Mouse (Mus musculus) layer of hippocampus, postnatal 14 days (tissue): ENCODE measurements around the gene Lamb1. TPM values are rescaled to one million over a fixed set of nuclear protein-coding genes. Genes with fewer than 3 reads are reported as not detected.

Source experiments
- DNase-seq, 2 experiments: peaks; one replicate each; pipeline ENCODE4 v3.0.0; 2021 to 2022; ENCODE audit warnings: low spot score in 2 of 2, mixed read lengths in 1 of 2
- total RNA-seq, 2 experiments: library from RNA; stranded (reverse); gene quantifications; 2 replicates each; pipeline ENCODE4 v1.2.3; 2021

Gene Lamb1
- total RNA-seq, 2 experiments from 2014 or later = 47.5 to 54.9 TPM

DNA sequence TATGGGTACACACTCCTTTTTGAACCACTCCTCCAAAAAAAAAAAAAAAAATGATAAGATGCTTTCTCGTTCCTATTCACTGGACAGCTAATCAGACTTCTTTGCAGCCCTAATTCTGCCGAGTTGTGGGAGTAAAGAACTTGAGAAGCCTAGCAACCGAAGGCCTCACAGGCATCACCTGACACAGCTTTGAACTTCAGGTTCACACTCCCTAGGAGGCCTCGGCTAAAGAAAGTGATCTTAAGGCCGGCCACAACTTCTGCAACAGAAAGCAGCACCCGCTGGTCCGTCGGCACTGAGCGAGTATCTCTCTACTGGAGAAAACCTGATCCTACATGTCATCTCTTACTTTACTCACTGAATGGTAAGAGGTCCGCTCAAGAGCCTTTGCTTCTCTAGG, 16.4 kb upstream of the Lamb1 start:
- DNase-seq = no peak

DNA sequence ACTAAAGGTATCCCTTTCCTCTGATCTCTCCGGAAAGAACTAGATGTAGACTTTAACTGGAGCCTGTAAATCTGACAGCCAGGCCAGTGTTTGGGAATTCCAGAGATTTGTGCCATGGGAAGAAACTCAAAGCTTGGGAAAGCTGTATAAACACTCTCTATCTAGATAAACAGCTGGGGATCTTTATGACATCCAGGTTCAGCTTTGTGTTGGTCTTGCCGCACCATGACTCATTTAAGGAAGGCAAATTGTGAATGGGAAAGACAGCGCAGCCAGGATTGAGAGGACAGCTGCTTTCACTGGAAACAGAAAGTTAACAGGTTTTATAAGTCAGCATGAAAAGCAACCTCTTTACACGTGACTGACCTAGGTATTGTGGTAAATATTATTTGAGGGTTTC, 12.8 kb upstream of the Lamb1 start:
- no peak for DNase-seq

DNA sequence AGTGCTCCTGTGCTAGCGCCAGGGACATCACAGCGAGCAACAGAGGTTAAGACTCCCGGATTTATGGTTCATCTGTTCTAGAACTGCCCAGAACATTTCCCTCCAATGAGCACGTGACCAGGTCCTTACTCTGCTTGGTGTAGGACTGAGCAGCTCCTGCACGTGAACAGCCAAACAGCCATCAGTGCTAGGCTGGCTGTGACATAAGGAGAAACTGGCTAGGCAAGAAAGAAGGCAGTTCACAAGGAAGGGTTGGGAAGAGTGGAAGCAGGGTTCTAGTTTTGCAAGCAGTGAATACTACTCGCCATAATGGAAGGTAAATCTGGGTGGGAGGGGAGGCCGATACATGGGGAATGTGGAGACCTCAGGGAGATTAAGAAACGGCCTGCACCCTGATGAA, 10.1 kb upstream of the Lamb1 start:
- no peak for DNase-seq

DNA sequence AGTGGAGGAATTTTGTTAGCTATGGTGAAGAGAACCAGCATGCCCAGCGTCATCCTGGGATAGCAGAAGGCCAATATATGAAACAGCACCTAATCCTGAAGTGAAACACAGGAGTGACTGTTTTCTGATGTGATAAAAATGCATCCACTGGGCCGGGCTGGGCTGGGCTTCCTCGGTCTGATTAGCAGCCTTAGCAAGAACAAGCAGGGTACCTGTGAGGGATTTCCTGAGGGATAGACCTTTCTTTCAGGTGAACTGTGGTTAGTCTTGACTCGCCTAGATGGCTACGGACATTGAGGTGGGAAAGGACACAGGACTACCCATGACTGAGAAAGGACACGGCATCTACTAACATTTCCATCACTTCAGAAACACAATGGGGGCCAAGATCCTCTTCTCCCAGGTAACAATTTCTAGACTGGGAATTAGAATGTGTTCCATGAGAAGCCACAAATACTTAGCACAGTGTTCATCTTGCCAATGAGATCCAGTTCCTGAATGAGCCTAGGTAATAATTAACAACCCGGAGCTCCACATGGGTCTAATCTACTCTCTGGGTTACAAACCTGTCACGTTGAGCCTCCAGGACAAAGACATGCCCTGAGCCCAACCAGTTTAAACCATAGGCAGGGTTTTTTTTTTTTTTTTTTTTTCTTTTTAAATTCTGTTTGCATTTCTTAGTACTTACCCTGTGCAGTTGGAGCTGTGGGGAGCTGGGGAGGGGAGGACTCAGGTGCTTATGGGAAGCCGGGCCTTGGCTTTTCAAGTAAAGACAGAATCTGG, 8.7 kb upstream of the Lamb1 start:
- no peak for DNase-seq

GRCm38 (mm10) chr12:31261882-31262281, 3.2 kb upstream of the Lamb1 start:
- no peak for DNase-seq

GRCm38 (mm10) chr12:31263921-31264320, 1.1 kb upstream of the Lamb1 start:
- DNase-seq = no peak

DNA sequence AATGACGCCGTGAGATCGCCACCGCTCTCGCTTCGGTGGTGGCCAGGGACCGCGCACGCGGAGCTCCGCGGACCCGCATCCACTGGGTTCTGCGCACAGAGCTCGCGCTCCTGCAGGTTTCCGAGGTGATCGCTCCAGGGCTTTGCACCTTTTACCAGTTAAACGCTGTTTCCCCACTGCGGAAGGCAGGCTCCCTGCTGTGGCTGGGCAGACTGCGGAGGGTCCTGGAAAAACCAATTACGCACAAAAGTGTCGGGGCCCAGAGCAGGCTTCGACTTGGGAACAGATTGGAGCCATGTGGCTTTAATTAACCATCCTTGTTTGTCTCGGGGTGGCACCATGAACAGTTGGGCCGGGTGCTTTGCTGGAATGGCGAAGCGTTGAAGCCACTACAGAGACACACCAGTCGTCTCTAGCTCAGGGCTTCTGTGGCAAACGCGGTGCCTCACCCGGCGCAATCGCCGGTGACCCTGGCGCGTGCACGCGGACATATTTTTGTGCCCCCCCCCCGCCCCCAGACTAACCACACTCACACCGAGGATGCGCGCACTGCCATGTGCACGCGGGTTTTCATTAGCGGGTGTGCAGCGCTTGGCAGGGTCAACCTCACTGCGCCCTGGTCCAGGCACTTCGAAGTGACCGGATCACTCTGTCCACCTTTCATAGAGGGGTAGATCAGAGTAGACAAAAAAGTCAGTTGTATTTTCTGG, 843 bp downstream of the Lamb1 start:
- DNase-seq = peak; percentile 59 to 62

DNA sequence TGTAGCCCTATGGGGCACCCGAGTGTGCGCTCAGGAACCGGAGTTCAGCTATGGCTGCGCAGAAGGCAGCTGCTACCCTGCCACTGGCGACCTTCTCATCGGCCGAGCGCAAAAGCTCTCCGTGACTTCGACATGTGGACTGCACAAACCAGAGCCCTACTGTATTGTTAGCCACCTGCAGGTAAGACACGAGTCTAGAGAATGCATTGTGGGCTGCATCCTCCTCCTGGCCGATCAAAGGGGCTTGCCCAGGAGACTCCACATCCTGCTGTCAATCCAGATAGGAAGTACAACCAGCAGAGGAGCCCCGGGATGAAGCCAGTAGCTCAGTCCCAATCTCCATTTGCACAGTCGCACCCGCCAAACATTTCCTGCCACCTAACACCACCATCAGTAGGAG, 1.7 kb downstream of the Lamb1 start:
- DNase-seq = peak in 1 of 2 experiments; percentile 16

DNA sequence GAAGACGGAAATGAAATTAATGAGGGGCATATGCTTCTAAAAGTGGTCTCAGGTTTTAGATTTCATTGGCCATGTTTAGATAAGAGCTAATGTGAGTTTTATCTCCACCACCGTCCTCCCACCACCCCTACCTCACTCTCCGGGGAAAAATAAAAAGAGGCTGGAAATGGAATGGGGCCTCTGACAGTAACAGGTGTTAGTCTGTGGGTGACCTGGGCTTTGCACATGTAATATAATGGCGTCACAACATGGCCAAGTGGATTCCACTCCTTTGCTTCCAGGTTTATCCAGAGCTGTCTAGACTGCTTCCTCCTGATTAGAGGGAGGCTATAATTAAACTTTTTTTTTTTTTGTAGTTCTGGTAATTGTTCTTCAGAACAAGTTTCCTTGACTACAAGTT, 2.3 kb downstream of the Lamb1 start:
- no peak for DNase-seq

DNA sequence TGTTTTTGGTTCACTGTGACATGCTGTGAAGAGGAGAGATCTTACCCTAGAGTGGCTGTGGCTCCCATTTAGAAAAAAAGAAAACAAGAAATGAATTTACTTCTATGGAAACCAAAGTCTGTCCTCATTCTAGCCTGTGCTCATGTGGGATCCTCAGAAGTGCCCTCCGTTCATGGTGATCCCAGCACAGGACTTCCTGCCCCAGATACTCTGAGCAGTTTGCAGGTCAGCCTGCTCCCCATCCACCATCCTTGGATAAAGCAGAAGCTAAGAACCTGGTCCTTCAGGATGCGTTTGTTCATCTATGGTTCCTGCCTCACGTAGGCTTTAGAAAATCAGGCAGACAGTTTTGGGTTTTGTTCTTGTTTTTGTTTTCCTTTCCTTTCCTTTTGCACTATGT, 3.3 kb downstream of the Lamb1 start:
- DNase-seq = no peak

DNA sequence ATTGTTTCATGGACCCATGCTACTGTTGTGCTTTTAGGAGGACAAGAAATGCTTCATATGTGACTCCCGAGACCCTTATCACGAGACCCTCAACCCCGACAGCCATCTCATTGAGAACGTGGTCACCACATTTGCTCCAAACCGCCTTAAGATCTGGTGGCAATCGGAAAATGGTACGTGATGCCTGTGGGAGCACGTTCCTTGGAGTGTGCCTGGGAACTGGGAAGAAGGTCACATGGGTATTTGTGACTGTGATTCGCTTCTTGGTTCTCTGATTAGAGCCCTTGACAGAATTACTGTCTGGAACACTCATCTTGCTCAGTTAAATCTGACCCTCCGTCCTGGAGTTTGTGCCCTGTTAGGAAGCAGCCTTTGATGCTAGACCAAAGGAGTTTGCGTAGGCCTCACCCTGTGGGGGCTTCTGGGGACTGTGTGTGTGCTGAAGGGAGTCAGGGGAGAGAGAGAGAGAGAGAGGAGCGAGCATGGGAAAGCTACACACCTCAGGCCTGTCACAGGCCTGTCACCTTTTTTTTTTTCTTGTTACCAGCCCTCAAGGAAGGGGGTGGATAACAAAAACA, 4.1 kb downstream of the Lamb1 start:
- no peak for DNase-seq

DNA sequence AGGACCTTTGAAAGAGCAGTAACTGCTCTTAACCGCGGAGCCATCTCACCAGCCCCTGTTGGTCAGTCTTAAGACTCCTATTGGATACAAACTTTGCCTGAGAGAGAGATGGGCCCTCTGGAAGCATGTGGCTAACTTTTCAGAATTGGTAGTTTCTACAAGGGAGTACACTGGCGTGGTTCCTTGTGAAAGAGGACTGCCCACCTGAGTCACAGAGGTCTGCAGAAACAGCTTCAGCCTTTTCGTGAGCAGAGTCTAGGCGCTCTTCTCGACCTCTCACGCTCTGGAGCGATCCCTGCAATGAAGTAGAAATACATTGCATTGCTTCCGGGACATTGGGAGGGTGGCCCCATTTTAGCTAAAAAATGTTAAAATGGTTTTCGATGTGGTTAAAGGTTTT, 5.3 kb downstream of the Lamb1 start:
- DNase-seq = no peak

- DNase-seq = no peak
Observed at GRCm38 (mm10) chr12:31270776-31271175, 5.7 kb downstream of the Lamb1 start.

DNA sequence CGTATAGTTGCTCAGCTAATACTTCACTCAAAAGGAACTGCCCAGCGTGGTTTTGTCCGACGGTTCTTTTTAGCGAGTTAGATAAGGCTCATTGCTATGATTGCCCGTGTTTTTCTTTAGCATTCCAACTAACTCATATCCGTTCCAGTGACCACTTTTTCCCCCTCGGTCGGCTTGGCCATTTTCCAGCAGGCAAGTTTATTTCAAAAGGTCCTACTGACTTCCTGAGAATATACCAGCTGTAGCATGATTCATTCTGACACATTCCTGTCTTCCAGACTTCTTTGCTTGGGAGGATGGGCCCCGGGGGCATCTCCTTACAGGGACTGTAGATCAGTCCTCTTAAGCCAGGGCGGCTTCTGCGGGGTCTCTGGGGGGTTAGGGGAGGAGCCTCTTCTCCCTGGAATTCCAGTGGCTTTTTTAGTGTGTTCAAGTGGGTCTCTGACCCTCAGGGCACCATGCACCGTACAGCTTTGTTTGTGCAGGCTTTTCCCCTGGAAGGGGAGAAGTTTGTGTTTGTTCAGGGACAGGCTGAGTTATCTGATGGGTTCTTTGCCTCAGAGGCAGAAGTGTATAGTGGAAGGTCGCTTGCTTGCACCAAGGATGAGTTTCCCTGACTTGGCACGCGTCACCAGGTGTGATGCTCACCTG, 6.5 kb downstream of the Lamb1 start:
- DNase-seq = no peak

DNA sequence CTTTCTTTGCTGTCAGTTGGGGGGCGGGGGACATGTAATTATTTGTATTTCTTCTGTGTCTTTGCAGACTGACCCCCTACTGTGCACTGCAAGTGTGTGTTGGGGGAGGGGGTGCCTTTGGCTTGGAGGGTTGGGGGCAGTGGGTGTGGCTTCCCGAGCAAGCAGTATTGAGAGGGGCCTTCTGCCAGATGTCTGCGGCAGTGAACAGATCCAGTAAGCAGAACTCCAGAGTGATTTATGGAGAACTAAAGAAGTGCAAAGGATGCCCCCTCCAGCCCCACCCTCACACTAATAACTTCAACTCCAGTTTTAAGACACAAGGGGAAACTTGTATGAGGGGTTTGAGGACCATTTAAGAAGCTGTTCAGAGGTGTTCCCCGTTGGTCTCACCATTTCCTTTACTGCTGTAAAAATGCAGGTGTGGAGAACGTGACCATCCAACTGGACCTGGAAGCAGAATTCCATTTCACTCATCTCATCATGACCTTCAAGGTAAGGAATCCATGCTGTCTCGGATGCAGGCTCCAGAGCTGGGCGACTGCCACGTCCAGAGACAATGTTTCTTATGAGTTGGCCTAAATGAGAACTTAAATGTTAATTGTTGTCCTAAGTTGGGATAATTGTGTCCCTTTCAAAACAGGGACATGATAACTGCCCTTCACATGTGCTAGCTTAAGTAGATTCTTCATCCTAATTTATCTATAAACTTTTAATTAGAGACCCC, 7.1 kb downstream of the Lamb1 start:
- no peak for DNase-seq

DNA sequence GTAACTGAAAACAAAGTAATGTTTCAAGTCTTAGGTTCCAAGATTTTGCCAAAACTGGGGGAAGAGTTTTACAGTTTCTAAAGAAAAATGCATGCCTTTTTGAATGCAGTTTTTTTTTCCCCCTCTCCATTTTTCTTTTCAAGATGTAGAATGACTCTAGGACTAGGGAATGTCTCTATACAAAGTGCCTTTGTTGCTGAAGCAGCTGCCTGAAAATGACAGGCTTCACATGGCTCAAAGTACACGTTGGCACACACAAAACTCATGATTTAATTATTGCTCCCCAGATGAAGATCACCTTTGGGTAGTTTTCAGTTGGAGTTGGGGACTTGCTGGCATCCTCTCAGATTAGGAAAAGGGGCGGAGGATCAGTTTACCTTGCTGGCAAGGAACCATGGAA, 7.8 kb downstream of the Lamb1 start:
- no peak for DNase-seq

GRCm38 (mm10) chr12:31273646-31274045, 8.6 kb downstream of the Lamb1 start:
- no peak for DNase-seq

DNA sequence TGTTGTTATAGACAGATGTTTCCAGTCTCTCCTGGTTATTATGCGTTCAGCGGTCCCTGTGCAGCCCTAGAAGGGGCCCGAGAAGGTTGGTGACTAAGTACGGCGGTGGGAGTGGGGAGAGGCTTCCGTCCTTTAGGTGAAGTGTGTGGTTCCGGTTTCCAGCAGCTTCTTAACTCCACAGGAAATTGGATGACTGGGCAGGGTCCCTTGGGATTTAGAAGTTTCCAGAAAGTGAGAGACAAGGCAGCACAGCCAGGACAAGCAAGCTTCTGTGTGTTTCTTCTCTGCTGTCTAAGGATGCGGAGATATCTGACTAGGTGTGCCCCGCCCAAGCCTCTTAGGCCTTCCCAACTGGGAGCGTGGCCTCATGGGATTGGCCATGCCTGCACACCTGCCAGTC, 10.4 kb downstream of the Lamb1 start:
- DNase-seq = no peak

DNA sequence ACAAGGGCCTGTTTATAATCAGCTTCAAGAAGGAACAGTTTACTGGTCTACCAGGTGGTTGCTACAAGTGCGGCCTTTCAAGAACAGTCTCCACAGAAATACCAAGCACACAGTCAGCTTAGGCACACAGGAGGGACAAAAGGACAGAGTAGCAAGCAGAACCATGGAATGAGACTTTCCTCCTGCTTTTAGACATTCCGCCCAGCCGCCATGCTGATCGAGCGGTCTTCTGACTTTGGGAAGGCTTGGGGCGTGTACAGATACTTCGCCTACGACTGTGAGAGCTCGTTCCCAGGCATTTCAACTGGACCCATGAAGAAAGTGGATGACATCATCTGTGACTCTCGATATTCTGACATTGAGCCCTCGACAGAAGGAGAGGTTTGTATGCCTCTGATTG, 13.2 kb downstream of the Lamb1 start:
- no peak for DNase-seq

DNA sequence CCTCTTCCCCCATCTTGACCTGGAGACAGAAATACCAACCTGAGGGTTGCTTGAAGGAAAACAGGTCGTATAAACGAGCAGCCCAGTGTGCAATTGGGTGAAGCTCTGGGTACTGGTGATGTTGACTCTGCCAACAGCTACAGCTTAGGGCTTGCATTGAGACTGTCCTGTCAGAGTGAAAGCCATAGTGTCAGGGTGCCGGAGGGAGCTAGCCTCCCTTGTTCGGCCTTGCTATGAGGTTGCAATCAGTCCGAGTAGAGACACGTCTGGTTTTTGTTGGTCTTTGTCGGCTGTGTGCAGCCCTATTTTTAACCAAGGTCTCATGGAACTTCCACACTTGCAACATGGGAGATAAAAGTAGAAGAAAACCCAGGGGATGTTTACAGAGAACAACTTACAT, 15.3 kb downstream of the Lamb1 start:
- DNase-seq = no peak

DNA sequence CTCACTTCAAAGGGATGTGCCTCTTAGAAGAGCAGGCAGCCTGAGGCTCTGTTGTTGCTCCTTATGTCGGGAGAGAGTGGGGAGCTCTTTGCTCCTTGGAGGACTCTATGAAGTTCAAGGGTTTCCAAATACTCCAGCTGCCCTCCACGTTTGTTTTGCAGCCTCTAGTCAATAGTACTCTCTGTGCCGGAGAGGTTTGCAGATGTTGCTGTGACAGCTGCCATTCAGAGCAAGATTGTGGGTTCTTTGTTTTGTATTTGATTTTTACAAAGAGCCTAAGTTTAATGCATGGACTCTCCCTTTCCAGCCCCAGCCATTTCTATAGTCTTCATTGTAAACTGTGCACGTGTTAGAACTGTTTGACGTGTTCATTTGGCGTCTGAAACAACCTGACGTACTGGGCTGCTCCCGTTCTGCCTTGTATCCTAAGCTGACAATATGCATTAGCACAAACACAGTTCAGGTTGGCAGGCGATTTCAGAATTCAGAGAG, 16.1 kb downstream of the Lamb1 start:
- no peak for DNase-seq
